Mouse (Mus musculus) embryonic facial prominence, embryonic 10.5 days (tissue): ENCODE data around the gene Rere. TPM values are rescaled to one million over a fixed set of nuclear protein-coding genes. Genes with fewer than 3 reads are reported as not detected.
A peak's percentile ranks its signal among the peaks of the same experiment; 100 is the strongest.
"Not testable (repeated sequence)": the region's sequence is repeated elsewhere in the genome, so short reads cannot be mapped to it uniquely, and the experiment has no call there.

Source experiments
- DNase-seq: peaks from one replicate; pipeline ENCODE4 v3.0.0-alpha.2; 2017; ENCODE audit warnings: low spot score
- H3K27ac ChIP-seq: fragments of 300-500 bp; sonication (generic); replicated peaks from 2 replicates; pipeline ENCODE4 v1.5.1; 2016; ENCODE audit warnings: mild to moderate bottlenecking
- H3K27me3 ChIP-seq: fragments of 300-500 bp; sonication (generic); replicated peaks from 2 replicates; pipeline ENCODE4 v1.6.1; 2016; ENCODE audit warnings: low read depth, mild to moderate bottlenecking; ENCODE audit not compliant: poor library complexity, severe bottlenecking
- H3K36me3 ChIP-seq: fragments of 300-500 bp; sonication (generic); replicated peaks from 2 replicates; pipeline ENCODE4 v1.6.1; 2016; ENCODE audit warnings: mild to moderate bottlenecking, moderate library complexity
- H3K4me1 ChIP-seq: fragments of 300-500 bp; sonication (generic); 2 replicates; pipeline ENCODE4 v1.6.1; 2016
- H3K4me3 ChIP-seq: fragments of 300-500 bp; sonication (generic); 2 replicates; pipeline ENCODE4 v1.5.1; 2016; ENCODE audit warnings: mild to moderate bottlenecking, moderate library complexity
- H3K9me3 ChIP-seq: fragments of 300-500 bp; sonication (generic); 2 replicates; pipeline ENCODE4 v1.6.1; 2016; ENCODE audit warnings: mild to moderate bottlenecking
- WGBS: fragments of 180-500 bp; shearing (Covaris S2); methylation state at CpG from one replicate; pipeline ENCODE4 v1.1.7; 2016; 5-methylcytosine and 5-hydroxymethylcytosine counted together
- polyA plus RNA-seq: library from polyadenylated mRNA; unstranded; fragments of >200 nt; fragmentation: Nextera tagmentation; extraction: Ambion mirVana; gene quantifications from 2 replicates; pipeline ENCODE4 v1.2.1, GENCODE M21; 2016

Rere gene
- polyA plus RNA-seq, 1 experiment from 2014 or later: 26.1 TPM

- no peak overlapping the region for H3K27ac ChIP-seq
- WGBS: 96% methylated on average over 6 of the region's 6 CpGs
- no peaks in the 10 kb centered on the region for H3K27me3 ChIP-seq
- H3K4me1 ChIP-seq: peaks cover 6% of the 10 kb centered on the region
- H3K36me3 ChIP-seq: peaks cover 87% of the 10 kb centered on the region
- no peak overlapping the region for H3K4me3 ChIP-seq
- no peaks in the 10 kb centered on the region for H3K9me3 ChIP-seq
- no peak for DNase-seq
Observed at GRCm38 (mm10) chr4:150478006-150478405, 196.6 kb downstream of the Rere start.

GRCm38 (mm10) chr4:150483081-150483480 lies 201.6 kb downstream of the Rere start:
- H3K36me3 ChIP-seq: peaks cover 74% of the 10 kb centered on the region
- not testable (repeated sequence) for H3K9me3 ChIP-seq, H3K27me3 ChIP-seq, DNase-seq, H3K4me3 ChIP-seq, H3K27ac ChIP-seq
- 92% methylated on average over 5 of the region's 5 CpGs for WGBS
- peaks cover 18% of the 10 kb centered on the region for H3K4me1 ChIP-seq

GRCm38 (mm10) chr4:150486097-150486496 lies 204.7 kb downstream of the Rere start:
- Histone ChIP-seq H3K27ac (no peak overlapping the region), H3K36me3 (peaks cover 44% of the 10 kb centered on the region), H3K4me1 (peaks cover 27% of the 10 kb centered on the region), H3K4me3 (no peak overlapping the region), H3K27me3 (no peaks in the 10 kb centered on the region), H3K9me3 (no peaks in the 10 kb centered on the region)
- DNase-seq: no peak
- WGBS: 56% methylated on average over 2 of the region's 2 CpGs

GRCm38 (mm10) chr4:150487109-150487508 lies 205.7 kb downstream of the Rere start:
- Histone ChIP-seq H3K27me3 (no peaks in the 10 kb centered on the region), H3K36me3 (peaks cover 37% of the 10 kb centered on the region), H3K4me3 (no peak overlapping the region), H3K27ac (no peak overlapping the region), H3K9me3 (no peaks in the 10 kb centered on the region), H3K4me1 (peaks cover 27% of the 10 kb centered on the region)
- WGBS: 79% methylated on average over 5 of the region's 5 CpGs
- no peak for DNase-seq

GRCm38 (mm10) chr4:150488096-150488748 lies 206.8 kb downstream of the Rere start:
- peak overlapping the region; percentile 44; the same call in 1 of the 2 replicates for H3K27ac ChIP-seq
- no peaks in the 10 kb centered on the region for H3K9me3 ChIP-seq
- peak overlapping the region; percentile 33 for H3K4me3 ChIP-seq
- peaks cover 32% of the 10 kb centered on the region for H3K36me3 ChIP-seq
- peak; percentile 62 for DNase-seq
- H3K27me3 ChIP-seq: no peaks in the 10 kb centered on the region
- 43% methylated on average over 12 of the region's 12 CpGs for WGBS
- peaks cover 27% of the 10 kb centered on the region for H3K4me1 ChIP-seq

GRCm38 (mm10) chr4:150488767-150489166 lies 207.3 kb downstream of the Rere start:
- H3K27ac ChIP-seq: peak overlapping the region; percentile 44; the same call in 1 of the 2 replicates
- H3K4me1 ChIP-seq: peaks cover 27% of the 10 kb centered on the region
- WGBS: 83% methylated on average over 4 of the region's 4 CpGs
- H3K9me3 ChIP-seq: no peaks in the 10 kb centered on the region
- DNase-seq: no peak
- peak overlapping the region; percentile 33; the same call in 1 of the 2 replicates for H3K4me3 ChIP-seq
- no peaks in the 10 kb centered on the region for H3K27me3 ChIP-seq
- H3K36me3 ChIP-seq: peaks cover 31% of the 10 kb centered on the region

GRCm38 (mm10) chr4:150490050-150490449 lies 208.6 kb downstream of the Rere start:
- no peak overlapping the region for H3K4me3 ChIP-seq
- peaks cover 27% of the 10 kb centered on the region for H3K4me1 ChIP-seq
- no peak for DNase-seq
- H3K27me3 ChIP-seq: no peaks in the 10 kb centered on the region
- no peaks in the 10 kb centered on the region for H3K9me3 ChIP-seq
- 92% methylated on average over 6 of the region's 6 CpGs for WGBS
- no peak overlapping the region for H3K27ac ChIP-seq
- peaks cover 24% of the 10 kb centered on the region for H3K36me3 ChIP-seq

- no peaks in the 10 kb centered on the region for H3K27me3 ChIP-seq
- 92% methylated on average over 4 of the region's 4 CpGs for WGBS
- H3K9me3 ChIP-seq: no peaks in the 10 kb centered on the region
- H3K4me1 ChIP-seq: peaks cover 23% of the 10 kb centered on the region
- H3K4me3 ChIP-seq: no peak overlapping the region
- peaks cover 21% of the 10 kb centered on the region for H3K36me3 ChIP-seq
- DNase-seq: no peak
- no peak overlapping the region for H3K27ac ChIP-seq
Observed at GRCm38 (mm10) chr4:150491710-150492109, 210.3 kb downstream of the Rere start.

- Histone ChIP-seq H3K36me3 (peaks cover 24% of the 10 kb centered on the region), H3K4me1 (peaks cover 6% of the 10 kb centered on the region), H3K4me3 (no peak overlapping the region), H3K27me3 (no peaks in the 10 kb centered on the region), H3K9me3 (no peaks in the 10 kb centered on the region), H3K27ac (no peak overlapping the region)
- WGBS: 90% methylated on average over 7 of the region's 7 CpGs
- no peak for DNase-seq
Observed at GRCm38 (mm10) chr4:150493258-150493937, 212.0 kb downstream of the Rere start.

GRCm38 (mm10) chr4:150493938-150494330 lies 212.5 kb downstream of the Rere start:
- H3K4me1 ChIP-seq, DNase-seq, H3K27ac ChIP-seq, H3K4me3 ChIP-seq, H3K27me3 ChIP-seq, H3K9me3 ChIP-seq: not testable (repeated sequence)
- peaks cover 24% of the 10 kb centered on the region for H3K36me3 ChIP-seq
- WGBS: 90% methylated on average over 5 of the region's 5 CpGs

- H3K4me1 ChIP-seq: no peaks in the 10 kb centered on the region
- DNase-seq: no peak
- no peak overlapping the region for H3K4me3 ChIP-seq
- H3K36me3 ChIP-seq: peaks cover 36% of the 10 kb centered on the region
- H3K27ac ChIP-seq: no peak overlapping the region
- H3K27me3 ChIP-seq: no peaks in the 10 kb centered on the region
- H3K9me3 ChIP-seq: no peaks in the 10 kb centered on the region
- 84% methylated on average over 2 of the region's 2 CpGs for WGBS
Observed at GRCm38 (mm10) chr4:150495568-150495967, 214.1 kb downstream of the Rere start.

GRCm38 (mm10) chr4:150504304-150505021 lies 223.0 kb downstream of the Rere start:
- no peaks in the 10 kb centered on the region for H3K4me1 ChIP-seq
- no peaks in the 10 kb centered on the region for H3K27me3 ChIP-seq
- H3K9me3 ChIP-seq: no peaks in the 10 kb centered on the region
- peaks cover 83% of the 10 kb centered on the region for H3K36me3 ChIP-seq
- H3K4me3 ChIP-seq: no peak overlapping the region
- DNase-seq: no peak
- H3K27ac ChIP-seq: no peak overlapping the region
- WGBS: 92% methylated on average over 11 of the region's 11 CpGs
